Comparison of ENCODE assay signal across 21 mouse cellular contexts in the genomic region with DNA sequence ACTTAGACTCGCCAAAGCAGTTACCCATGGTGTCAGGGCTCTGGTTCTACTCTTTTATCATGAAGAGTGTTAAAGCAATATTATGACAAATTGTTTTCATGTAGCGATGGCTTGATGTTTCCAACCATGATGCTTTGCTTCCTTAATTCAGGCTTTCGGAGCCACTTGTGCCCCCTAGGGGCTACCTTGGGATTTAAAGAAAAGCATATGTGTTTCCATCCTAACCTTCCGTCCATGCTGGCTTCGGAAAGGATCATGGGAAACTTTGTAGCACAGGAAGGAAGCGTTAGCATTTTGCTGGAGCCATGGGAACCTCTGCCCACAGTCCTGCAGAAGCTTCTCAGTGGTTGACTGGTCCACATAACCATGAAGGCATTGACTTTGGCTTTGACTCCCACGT. TPM values are rescaled to one million over a fixed set of nuclear protein-coding genes. Genes with fewer than 3 reads are reported as not detected.
DNase-seq lines count a peak whose midpoint lies in the region; ATAC-seq and TF ChIP-seq lines count a peak whose summit lies in the region.
"Had no signal": no experiment of that assay in that cellular context is flagged by ENCODE, and none has a peak within 500 bp of the region (broad histone marks: within the 10 kb centered on the region; RNA-seq: fewer than 3 reads in every experiment).

No protein-coding gene starts in this region.

- H3K9me3 ChIP-seq in intestine, postnatal 0 days (ENCODE audit: control insufficient read depth): no peaks in the 10 kb centered on the region
- no peaks in the 10 kb centered on the region for H3K9me3 ChIP-seq in intestine, embryonic 16.5 days (ENCODE audit: control insufficient read depth, low read length)
- H3K9me3 ChIP-seq in lung, embryonic 14.5 days (ENCODE audit: low read depth, low read length): no peaks in the 10 kb centered on the region
- no peaks in the 10 kb centered on the region for H3K9me3 ChIP-seq in E14TG2a.4 (ENCODE audit: low read length)
- H3K9me3 ChIP-seq: embryonic facial prominence, embryonic 15.5 days; forebrain, embryonic 10.5 days; heart, embryonic 12.5 days; hindbrain, embryonic 12.5 days had no signal

- no peak overlapping the region for H3K4me2 ChIP-seq in intestine, postnatal 0 days (replicated peaks; ENCODE audit: low read depth)
- no peak overlapping the region for H3K4me2 ChIP-seq in intestine, embryonic 16.5 days (ENCODE audit: low read depth, low read length)
- no peak overlapping the region for H3K4me2 ChIP-seq in lung, embryonic 14.5 days
- H3K4me2 ChIP-seq: embryonic facial prominence, embryonic 15.5 days; heart, embryonic 12.5 days; hindbrain, embryonic 12.5 days had no signal

- H3K4me1 ChIP-seq in intestine, postnatal 0 days (replicated peaks; ENCODE audit: control insufficient read depth, insufficient read depth, low read length): no peaks in the 10 kb centered on the region
- H3K4me1 ChIP-seq in intestine, embryonic 16.5 days (ENCODE audit: control insufficient read depth, insufficient read depth, low read length): peaks cover 2% of the 10 kb centered on the region; the same call in 1 of the 2 replicates
- H3K4me1 ChIP-seq in lung, embryonic 14.5 days (ENCODE audit: insufficient read depth): peaks cover 9% of the 10 kb centered on the region; the same call in 1 of the 2 replicates
- no peaks in the 10 kb centered on the region for H3K4me1 ChIP-seq in E14TG2a.4 (replicated peaks; ENCODE audit: low read depth, low read length)
- H3K4me1 ChIP-seq: hindbrain, embryonic 12.5 days had no signal

- H3K4me3 ChIP-seq in intestine, postnatal 0 days (ENCODE audit: low read depth, low read length): no peak overlapping the region
- no peak overlapping the region for H3K4me3 ChIP-seq in intestine, embryonic 16.5 days (ENCODE audit: low read length)
- no peak overlapping the region for H3K4me3 ChIP-seq in lung, embryonic 14.5 days (ENCODE audit: low read depth, low read length)
- H3K4me3 ChIP-seq in E14TG2a.4 (replicated peaks; ENCODE audit: low read length): no peak overlapping the region
- H3K4me3 ChIP-seq: embryonic facial prominence, embryonic 15.5 days; erythroblast, embryonic 14.5 days; forebrain, embryonic 10.5 days; heart, embryonic 12.5 days; hindbrain, embryonic 12.5 days had no signal

- H3K27me3 ChIP-seq in intestine, postnatal 0 days (replicated peaks; ENCODE audit: control insufficient read depth, insufficient read depth, low read length): no peaks in the 10 kb centered on the region
- H3K27me3 ChIP-seq in intestine, embryonic 16.5 days (replicated peaks; ENCODE audit: control insufficient read depth, insufficient read depth, low read length): no peaks in the 10 kb centered on the region
- no peaks in the 10 kb centered on the region for H3K27me3 ChIP-seq in lung, embryonic 14.5 days (ENCODE audit: insufficient read depth, low read length)
- H3K27me3 ChIP-seq in E14TG2a.4 (ENCODE audit: insufficient read depth, low read length): no peaks in the 10 kb centered on the region
- H3K27me3 ChIP-seq: embryonic facial prominence, embryonic 15.5 days; heart, embryonic 12.5 days; hindbrain, embryonic 12.5 days; Patski had no signal

- H3K9ac ChIP-seq in intestine, postnatal 0 days (ENCODE audit: low read depth, low read length): no peak overlapping the region
- H3K9ac ChIP-seq in intestine, embryonic 16.5 days (ENCODE audit: low read depth, low read length): no peak overlapping the region
- no peak overlapping the region for H3K9ac ChIP-seq in lung, embryonic 14.5 days
- H3K9ac ChIP-seq: embryonic facial prominence, embryonic 15.5 days; heart, embryonic 12.5 days; hindbrain, embryonic 12.5 days had no signal

- no peak overlapping the region for H3K27ac ChIP-seq in intestine, postnatal 0 days (ENCODE audit: low read depth, low read length)
- no peak overlapping the region for H3K27ac ChIP-seq in intestine, embryonic 16.5 days (ENCODE audit: low read length)
- no peak overlapping the region for H3K27ac ChIP-seq in lung, embryonic 14.5 days (ENCODE audit: low read depth)
- H3K27ac ChIP-seq: embryonic facial prominence, embryonic 15.5 days; forebrain, embryonic 10.5 days; hindbrain, embryonic 12.5 days had no signal

- ATAC-seq in intestine, postnatal 0 days: no peak
- ATAC-seq in intestine, embryonic 16.5 days: no peak
- ATAC-seq in lung, embryonic 14.5 days (ENCODE audit: insufficient read depth): no peak
- ATAC-seq: forebrain, embryonic 14.5 days; hindbrain, embryonic 16.5 days; Patski had no signal

- TF ChIP-seq CTCF in intestine, postnatal 0 days (IDR thresholded peaks at IDR 0.05; ENCODE audit: low read depth): 0 out of 2 replicates have a peak, but pooled peaks have one; percentile 11
- TF ChIP-seq CTCF in lung, embryonic 14.5 days (IDR thresholded peaks at IDR 0.05; ENCODE audit: low read depth): peak; percentile 16; the same call in 1 of the 2 replicates
- TF ChIP-seq CTCF in E14TG2a.4 (conservative IDR thresholded peaks at IDR 0.05; ENCODE audit: low read length): peak; percentile 30

- no peaks in the 10 kb centered on the region for H3K36me3 ChIP-seq in intestine, postnatal 0 days (ENCODE audit: control insufficient read depth, insufficient read depth)
- H3K36me3 ChIP-seq in intestine, embryonic 16.5 days (ENCODE audit: control insufficient read depth, insufficient read depth, low read length): no peaks in the 10 kb centered on the region
- H3K36me3 ChIP-seq in lung, embryonic 14.5 days (ENCODE audit: insufficient read depth): no peaks in the 10 kb centered on the region
- no peaks in the 10 kb centered on the region for H3K36me3 ChIP-seq in E14TG2a.4 (ENCODE audit: insufficient read depth, low read length)
- H3K36me3 ChIP-seq: embryonic facial prominence, embryonic 15.5 days; forebrain, embryonic 10.5 days; heart, embryonic 12.5 days; hindbrain, embryonic 12.5 days had no signal

- WGBS in intestine, postnatal 0 days: 89% methylated on average over 7 of the region's 7 CpGs
- 90% methylated on average over 7 of the region's 7 CpGs for WGBS in intestine, embryonic 16.5 days
- WGBS in lung, embryonic 14.5 days: 84% methylated on average over 7 of the region's 7 CpGs

- DNase-seq in lung, embryonic 14.5 days: no peak
- DNase-seq in lung, postnatal 36 days: no peak
- peak; percentile 55 for DNase-seq in R1 (ENCODE audit: low read depth, low spot score)
- DNase-seq in right cerebral cortex, postnatal 4 days: no peak
- DNase-seq: adrenal gland, adult 8-10 months; adrenal gland, postnatal 36 days; cerebellum, adult 2 months; cerebellum, postnatal 14 days; embryo, embryonic 11 days; gastrocnemius, postnatal 14 days had no signal

RNA-seq across cellular contexts. Expression of gene Gm10309, which starts 13.6 kb away (rescaled TPM):
- 0.12 TPM in 1 of 2 replicates, not detected in the other for polyA plus RNA-seq in intestine, postnatal 0 days (2015; fragmentation: Nextera tagmentation; extraction: Ambion mirVana)
- 0.24 and 0.37 TPM in 2 replicates for polyA plus RNA-seq in intestine, embryonic 16.5 days (2015; fragmentation: Nextera tagmentation; extraction: Ambion mirVana)
- polyA plus RNA-seq in lung, embryonic 14.5 days (2014; fragmentation: Nextera tagmentation; extraction: Ambion mirVana): 0.53 and 0.57 TPM in 2 replicates
- polyA plus RNA-seq: cerebellum, adult 2 months; forebrain, embryonic 14.5 days; Patski had no signal
